Mouse (Mus musculus) heart, adult 2 months (tissue): ENCODE measurements at regions not wholly inside any gene's neighbourhood (a gene's known extent, or its start where the extent isn't known, plus 50 kb on each side); places are given as distances from the start of the nearest gene placed in this dataset.

ENCODE experiments used
- DNase-seq, 2 experiments: peaks; one replicate each; pipeline ENCODE4 v3.0.0; 2021
- H3K27ac ChIP-seq: fragments of 200-600 bp; 2 replicates; pipeline ENCODE4 v1.8.1; 2022
- H3K27me3 ChIP-seq: fragments of 200-500 bp; 2 replicates; pipeline ENCODE4 v1.6.1; 2012; ENCODE audit warnings: mild to moderate bottlenecking, low read length, inconsistent platforms, mixed read lengths; ENCODE audit not compliant: control insufficient read depth, insufficient read depth
- H3K36me3 ChIP-seq: fragments of 200-500 bp; 2 replicates; pipeline ENCODE4 v1.6.1; 2012; ENCODE audit warnings: low read length, inconsistent platforms; ENCODE audit not compliant: control insufficient read depth, insufficient read depth
- H3K4me1 ChIP-seq: fragments of 200-500 bp; 2 replicates; pipeline ENCODE4 v1.6.1; 2011; ENCODE audit warnings: low read length; ENCODE audit not compliant: control insufficient read depth, insufficient read depth
- H3K4me3 ChIP-seq: fragments of 200-600 bp; 2 replicates; pipeline ENCODE4 v1.8.1; 2022
- H3K79me2 ChIP-seq: fragments of 200-500 bp; replicated peaks from 2 replicates; pipeline ENCODE4 v1.6.1; 2012; ENCODE audit warnings: mild to moderate bottlenecking, inconsistent platforms, low read length, moderate library complexity, mixed read lengths; ENCODE audit not compliant: control insufficient read depth, insufficient read depth
- H3K9ac ChIP-seq: fragments of 200-500 bp; 2 replicates; pipeline ENCODE4 v1.6.1; 2012; ENCODE audit warnings: low read depth, mild to moderate bottlenecking, control low read depth, inconsistent platforms, low read length, mixed read lengths
- CTCF ChIP-seq: fragments of 200-600 bp; IDR thresholded peaks from 2 replicates; pipeline ENCODE4 v1.8.1; 2022; ENCODE audit warnings: antibody characterized with exemption, mild to moderate bottlenecking, moderate library complexity
- EP300 ChIP-seq: fragments of 200-500 bp; IDR thresholded peaks from 2 replicates; pipeline ENCODE4 v1.6.1; 2011; ENCODE audit warnings: low read depth, low read length, control low read depth; ENCODE audit not compliant: insufficient read depth
- POLR2A ChIP-seq: fragments of 200-500 bp; IDR thresholded peaks from 2 replicates; pipeline ENCODE4 v1.6.1; 2011; ENCODE audit warnings: mild to moderate bottlenecking, low read depth, low read length, control low read depth; ENCODE audit not compliant: insufficient read depth
- WGBS: fragments of 180-500 bp; shearing (Covaris S2); methylation state at CpG from one replicate; pipeline ENCODE4 v1.1.7; 2018; 5-methylcytosine and 5-hydroxymethylcytosine counted together
- intact Hi-C: fragments of 180-260 bp; cut with DNase I; formaldehyde crosslinking; loops from one replicate; pipeline ENCODE4 v1.15.1; 2025

DNA sequence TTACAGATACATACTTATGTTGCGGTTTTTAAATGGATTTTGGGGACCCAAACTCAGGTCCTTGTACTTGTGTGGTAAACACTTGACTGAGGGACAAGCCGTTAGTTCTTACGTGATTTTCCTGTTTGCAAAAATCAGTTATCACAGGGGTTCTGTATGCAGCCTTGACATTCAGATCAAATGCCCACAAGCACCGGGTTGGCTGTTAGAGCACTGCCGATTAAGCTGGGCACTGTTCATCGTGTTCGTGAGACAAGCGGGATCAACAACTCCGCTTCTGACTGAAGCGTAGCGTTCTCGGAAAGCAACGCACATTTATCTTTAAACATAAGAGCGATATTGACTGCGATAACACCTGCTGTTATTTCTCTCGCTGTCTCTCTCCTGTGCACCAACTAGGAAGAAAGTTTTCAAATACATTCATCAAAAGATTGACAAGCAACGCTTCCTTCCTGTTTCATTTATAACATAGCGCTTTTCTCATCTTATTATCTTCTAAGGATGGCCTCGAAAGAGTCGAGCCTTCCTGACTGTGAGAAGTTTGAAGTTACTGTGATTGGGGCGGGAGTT, 97.8 kb upstream of the Stt3b start:
- Histone ChIP-seq H3K9ac (no peak overlapping the region), H3K27me3 (no peaks in the 10 kb centered on the region), H3K27ac (no peak overlapping the region), H3K36me3 (no peaks in the 10 kb centered on the region), H3K4me3 (no peak overlapping the region), H3K4me1 (no peaks in the 10 kb centered on the region), H3K79me2 (no peaks in the 10 kb centered on the region)
- intact Hi-C loops, result no loop called here
- 83% methylated on average over 21 of the region's 21 CpGs for WGBS
- TF ChIP-seq EP300 (no peak), POLR2A (no peak), CTCF (no peak)
- DNase-seq, result no peak

DNA sequence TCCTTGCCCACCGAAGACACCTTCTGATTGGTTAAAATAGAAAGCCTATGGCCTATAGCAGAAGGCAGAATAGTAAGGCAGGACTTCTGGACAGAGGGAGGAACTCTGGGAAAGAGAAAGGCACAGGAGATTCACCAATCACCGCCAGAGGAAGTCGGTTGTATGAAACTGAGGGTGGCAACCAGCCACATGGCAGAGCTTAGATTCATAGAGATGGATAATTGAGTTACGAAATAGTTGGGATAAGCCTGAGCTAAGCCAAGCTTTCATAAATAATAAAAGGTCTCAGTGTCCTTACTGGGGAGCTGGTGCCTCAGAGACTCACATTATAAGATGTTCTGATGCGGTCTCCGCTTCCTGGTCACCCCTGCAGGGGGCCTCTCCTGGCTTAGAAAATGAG, 98.7 kb upstream of the Stt3b start:
- Histone ChIP-seq H3K4me3 (no peak overlapping the region), H3K9ac (no peak overlapping the region), H3K79me2 (no peaks in the 10 kb centered on the region), H3K27me3 (no peaks in the 10 kb centered on the region), H3K27ac (no peak overlapping the region), H3K36me3 (no peaks in the 10 kb centered on the region), H3K4me1 (no peaks in the 10 kb centered on the region)
- no peak for TF ChIP-seq EP300
- no peak for TF ChIP-seq CTCF
- TF ChIP-seq POLR2A, result no peak
- DNase-seq, result no peak
- intact Hi-C loops, result no loop called here
- WGBS, result 87% methylated on average over 6 of the region's 6 CpGs

DNA sequence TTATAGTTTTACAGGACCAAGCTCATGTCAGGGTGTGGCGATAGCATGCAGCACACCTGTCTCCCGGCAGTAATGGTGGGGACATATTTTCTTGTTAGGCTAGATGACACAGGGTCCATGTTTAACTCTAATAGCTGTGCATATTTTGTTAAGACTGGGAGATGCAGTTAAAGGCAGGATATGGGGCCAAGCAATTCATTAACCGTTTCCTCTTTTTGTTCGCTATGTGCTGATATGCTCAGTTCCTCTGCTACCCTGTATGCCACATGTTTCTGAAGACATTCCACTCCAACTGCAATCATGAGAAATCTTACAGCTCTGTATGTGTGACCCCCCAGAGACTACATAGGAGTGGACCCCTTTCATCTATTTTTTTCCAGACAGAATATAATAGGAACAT, 104.0 kb upstream of the Stt3b start:
- intact Hi-C loops, result no loop called here
- Histone ChIP-seq H3K27me3 (no peaks in the 10 kb centered on the region), H3K27ac (no peak overlapping the region), H3K79me2 (no peaks in the 10 kb centered on the region), H3K4me3 (no peak overlapping the region), H3K9ac (no peak overlapping the region), H3K36me3 (no peaks in the 10 kb centered on the region), H3K4me1 (no peaks in the 10 kb centered on the region)
- WGBS, result 64% methylated on average over 4 of the region's 4 CpGs
- TF ChIP-seq POLR2A (no peak), EP300 (no peak), CTCF (no peak)
- DNase-seq, result no peak

DNA sequence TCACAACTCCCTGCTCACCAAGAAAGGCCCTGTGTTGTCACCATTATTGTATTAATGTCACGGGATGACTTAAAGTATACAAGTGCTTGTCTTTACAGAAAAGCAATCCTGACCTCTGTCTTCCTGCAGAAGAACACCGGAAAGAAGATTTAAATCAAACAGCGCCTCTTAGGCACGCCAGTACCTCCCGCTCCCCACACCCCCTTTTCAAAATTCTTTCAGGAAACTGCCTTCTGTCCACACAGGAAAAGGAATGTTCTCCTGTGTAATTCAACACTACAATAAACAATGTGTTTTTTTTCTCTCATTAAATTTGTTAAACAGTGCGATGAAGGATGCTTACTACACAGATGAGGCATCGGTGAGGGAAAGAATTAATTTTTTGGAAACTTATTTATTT, 112.6 kb upstream of the Stt3b start:
- Histone ChIP-seq H3K36me3 (no peaks in the 10 kb centered on the region), H3K4me3 (no peak overlapping the region), H3K9ac (no peak overlapping the region), H3K27me3 (no peaks in the 10 kb centered on the region), H3K27ac (no peak overlapping the region), H3K4me1 (no peaks in the 10 kb centered on the region; the same call in 1 of the 2 replicates), H3K79me2 (no peaks in the 10 kb centered on the region)
- WGBS, result 54% methylated on average over 7 of the region's 7 CpGs
- intact Hi-C loops, result no loop called here
- DNase-seq, result no peak
- TF ChIP-seq POLR2A (no peak), EP300 (no peak), CTCF (no peak)

DNA sequence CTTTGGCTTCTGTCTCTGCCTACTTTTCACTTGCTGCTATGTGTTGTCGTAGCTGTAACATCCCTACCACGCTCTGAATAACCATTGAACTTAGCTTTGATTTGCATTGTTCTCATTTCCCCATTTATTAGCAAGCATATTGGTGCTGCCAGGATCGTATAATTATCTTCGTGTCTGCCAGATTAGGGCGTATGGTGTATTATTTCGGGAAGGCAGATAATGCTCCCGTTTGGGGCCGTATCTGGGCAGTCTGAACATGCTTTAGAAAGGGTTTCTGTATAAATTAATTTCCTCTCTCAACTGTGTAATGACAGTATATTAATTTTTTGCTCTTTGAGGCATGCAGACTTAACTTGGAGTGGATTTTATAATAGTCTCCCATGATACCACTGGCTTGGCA, 116.5 kb upstream of the Stt3b start:
- H3K36me3 ChIP-seq, result no peaks in the 10 kb centered on the region
- intact Hi-C loops, result no loop called here
- H3K4me3 ChIP-seq, result no peak overlapping the region
- TF ChIP-seq POLR2A, result no peak
- no peak for TF ChIP-seq CTCF
- no peak for TF ChIP-seq EP300
- no peaks in the 10 kb centered on the region for H3K79me2 ChIP-seq
- no peak overlapping the region for H3K9ac ChIP-seq
- DNase-seq, result no peak
- 60% methylated on average over 8 of the region's 8 CpGs for WGBS
- H3K27ac ChIP-seq, result no peak overlapping the region
- no peaks in the 10 kb centered on the region; the same call in 1 of the 2 replicates for H3K4me1 ChIP-seq
- H3K27me3 ChIP-seq, result no peaks in the 10 kb centered on the region

DNA sequence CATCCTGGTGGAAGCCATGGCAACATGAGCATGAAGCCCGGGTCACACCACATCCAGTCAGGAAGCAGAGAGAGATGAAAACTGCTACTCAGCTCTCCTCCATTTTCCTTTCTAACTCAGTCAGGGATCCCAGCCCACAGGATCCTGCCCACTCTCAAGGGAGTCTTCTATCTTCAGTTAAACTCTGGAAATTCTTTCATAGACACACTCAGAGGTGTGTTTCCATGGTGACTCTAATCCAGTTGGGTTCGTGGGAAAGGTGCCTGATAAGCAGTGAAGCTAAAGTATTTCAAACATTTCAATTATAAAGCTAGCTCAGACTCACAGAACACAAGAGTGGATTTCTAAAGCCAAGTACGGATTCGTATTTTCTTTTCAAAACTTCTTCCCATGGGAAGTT, 120.0 kb upstream of the Stt3b start:
- 47% methylated on average over 4 of the region's 4 CpGs for WGBS
- no peak for DNase-seq
- Histone ChIP-seq H3K27ac (no peak overlapping the region), H3K27me3 (no peaks in the 10 kb centered on the region), H3K79me2 (no peaks in the 10 kb centered on the region), H3K9ac (no peak overlapping the region), H3K4me3 (no peak overlapping the region), H3K4me1 (no peaks in the 10 kb centered on the region; the same call in 1 of the 2 replicates), H3K36me3 (no peaks in the 10 kb centered on the region)
- intact Hi-C loops, result no loop called here
- TF ChIP-seq POLR2A (no peak), CTCF (no peak), EP300 (no peak)
